Mouse (Mus musculus): Measurements from ENCODE around the gene Foxo6. TPM values are rescaled to one million over a fixed set of nuclear protein-coding genes. Genes with fewer than 3 reads are reported as not detected.

Foxo6 gene
- polyA plus RNA-seq, 1 experiment = 0.20 TPM

- Histone ChIP-seq H3K4me1 (ENCODE audit: control insufficient read depth, insufficient read depth, insufficient read length) (peaks cover 12% of the 10 kb centered on the region), H3K4me3 (ENCODE audit: extremely low read depth, insufficient read depth, insufficient read length) (no peak overlapping the region), H3K36me3 (ENCODE audit: control insufficient read depth, insufficient read depth, low read length) (no peaks in the 10 kb centered on the region), H3K27me3 (ENCODE audit: control insufficient read depth, insufficient read depth, low read length) (peaks cover 18% of the 10 kb centered on the region), H3K27ac (ENCODE audit: insufficient read depth, low read length) (no peak overlapping the region)
- TF ChIP-seq CTCF (IDR thresholded peaks at IDR 0.05; ENCODE audit: extremely low read depth, insufficient read depth, insufficient read length, insufficient replicate concordance) (no peak), POLR2A (IDR thresholded peaks at IDR 0.05; ENCODE audit: low read depth, low read length) (no peak)
- WGBS = 100% methylated on average over 1 of the region's 1 CpGs
- DNase-seq (ENCODE audit: low read depth in 1 of 2, low spot score in 2 of 2) = no peak
Measured at GRCm38 (mm10) chr4:120285730-120286129, 1.4 kb downstream of the Foxo6 start.

DNA sequence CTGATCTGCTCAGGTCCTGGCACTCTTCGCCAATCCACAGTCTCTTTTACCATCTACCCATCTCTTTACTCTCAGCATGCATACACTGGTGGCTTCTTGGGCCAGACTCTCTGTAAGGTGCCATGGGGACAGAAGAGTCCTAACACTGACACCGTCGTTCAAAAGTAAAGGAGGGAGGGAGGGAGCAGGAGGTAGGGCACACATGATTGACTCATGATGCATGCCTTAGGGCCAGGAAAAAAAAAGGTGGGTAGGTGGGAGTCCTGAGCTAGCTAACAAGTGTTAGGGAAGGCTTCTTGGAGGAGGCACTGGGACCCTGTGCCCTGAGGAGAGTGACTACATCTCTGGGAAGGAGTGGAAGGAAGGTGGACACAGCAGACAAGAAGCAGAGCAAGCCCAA is 1.9 kb downstream of the Foxo6 start:
- TF ChIP-seq CTCF (IDR thresholded peaks at IDR 0.05; ENCODE audit: extremely low read depth, insufficient read depth, insufficient read length, insufficient replicate concordance) (no peak), POLR2A (IDR thresholded peaks at IDR 0.05; ENCODE audit: low read depth, low read length) (no peak)
- 75% methylated on average over 3 of the region's 3 CpGs for WGBS
- DNase-seq (ENCODE audit: low read depth in 1 of 2, low spot score in 2 of 2) = no peak
- no peak overlapping the region for H3K27ac ChIP-seq (ENCODE audit: insufficient read depth, low read length)
- no peaks in the 10 kb centered on the region for H3K36me3 ChIP-seq (ENCODE audit: control insufficient read depth, insufficient read depth, low read length)
- H3K4me1 ChIP-seq (ENCODE audit: control insufficient read depth, insufficient read depth, insufficient read length) = peaks cover 12% of the 10 kb centered on the region
- H3K27me3 ChIP-seq (ENCODE audit: control insufficient read depth, insufficient read depth, low read length) = peaks cover 18% of the 10 kb centered on the region
- no peak overlapping the region for H3K4me3 ChIP-seq (ENCODE audit: extremely low read depth, insufficient read depth, insufficient read length)

- Histone ChIP-seq H3K4me3 (ENCODE audit: extremely low read depth, insufficient read depth, insufficient read length) (no peak overlapping the region), H3K4me1 (ENCODE audit: control insufficient read depth, insufficient read depth, insufficient read length) (peaks cover 12% of the 10 kb centered on the region), H3K27ac (ENCODE audit: insufficient read depth, low read length) (no peak overlapping the region), H3K27me3 (ENCODE audit: control insufficient read depth, insufficient read depth, low read length) (peaks cover 18% of the 10 kb centered on the region), H3K36me3 (ENCODE audit: control insufficient read depth, insufficient read depth, low read length) (no peaks in the 10 kb centered on the region)
- no peak for TF ChIP-seq CTCF (IDR thresholded peaks at IDR 0.05; ENCODE audit: extremely low read depth, insufficient read depth, insufficient read length, insufficient replicate concordance)
- TF ChIP-seq POLR2A (IDR thresholded peaks at IDR 0.05; ENCODE audit: low read depth, low read length) = no peak
- 67% methylated on average over 1 of the region's 1 CpGs for WGBS
- no peak for DNase-seq (ENCODE audit: low read depth in 1 of 2, low spot score in 2 of 2)
Measured at GRCm38 (mm10) chr4:120284187-120284586, 3.0 kb downstream of the Foxo6 start.

DNA sequence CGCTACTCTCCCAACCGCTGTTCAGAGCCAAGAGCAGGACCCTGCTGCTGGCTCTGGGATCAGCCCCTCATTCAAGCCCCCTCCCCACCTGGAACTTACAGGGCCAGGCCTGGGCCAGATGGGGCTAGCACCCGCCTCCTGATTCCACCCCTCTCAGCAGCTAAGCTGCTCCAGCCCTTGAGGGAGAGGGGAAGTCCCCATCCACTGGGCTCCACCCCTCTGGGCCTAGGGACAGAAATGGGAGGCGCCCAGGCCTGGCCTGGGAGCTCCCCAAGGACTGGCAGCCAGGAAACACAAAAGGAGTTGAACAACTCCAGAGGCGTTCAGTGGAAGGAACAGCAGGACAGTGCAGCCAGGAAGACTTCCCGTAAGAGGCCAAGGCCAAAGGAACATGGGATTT is 4.0 kb downstream of the Foxo6 start:
- Histone ChIP-seq H3K4me1 (ENCODE audit: control insufficient read depth, insufficient read depth, insufficient read length) (peaks cover 12% of the 10 kb centered on the region), H3K27ac (ENCODE audit: insufficient read depth, low read length) (no peak overlapping the region), H3K27me3 (ENCODE audit: control insufficient read depth, insufficient read depth, low read length) (peaks cover 18% of the 10 kb centered on the region), H3K4me3 (ENCODE audit: extremely low read depth, insufficient read depth, insufficient read length) (peak overlapping the region; percentile 21; the same call in 1 of the 2 replicates), H3K36me3 (ENCODE audit: control insufficient read depth, insufficient read depth, low read length) (no peaks in the 10 kb centered on the region)
- no peak for TF ChIP-seq CTCF (IDR thresholded peaks at IDR 0.05; ENCODE audit: extremely low read depth, insufficient read depth, insufficient read length, insufficient replicate concordance)
- TF ChIP-seq POLR2A (IDR thresholded peaks at IDR 0.05; ENCODE audit: low read depth, low read length) = no peak
- WGBS = 23% methylated on average over 5 of the region's 6 CpGs
- no peak for DNase-seq (ENCODE audit: low read depth in 1 of 2, low spot score in 2 of 2)

GRCm38 (mm10) chr4:120282568-120283091 is 4.5 kb downstream of the Foxo6 start:
- Histone ChIP-seq H3K4me3 (ENCODE audit: extremely low read depth, insufficient read depth, insufficient read length) (peak overlapping the region; percentile 25; the same call in 1 of the 2 replicates), H3K27me3 (ENCODE audit: control insufficient read depth, insufficient read depth, low read length) (peaks cover 17% of the 10 kb centered on the region), H3K4me1 (ENCODE audit: control insufficient read depth, insufficient read depth, insufficient read length) (peaks cover 12% of the 10 kb centered on the region), H3K36me3 (ENCODE audit: control insufficient read depth, insufficient read depth, low read length) (no peaks in the 10 kb centered on the region), H3K27ac (ENCODE audit: insufficient read depth, low read length) (no peak overlapping the region)
- TF ChIP-seq CTCF (IDR thresholded peaks at IDR 0.05; ENCODE audit: extremely low read depth, insufficient read depth, insufficient read length, insufficient replicate concordance) (no peak), POLR2A (IDR thresholded peaks at IDR 0.05; ENCODE audit: low read depth, low read length) (no peak)
- DNase-seq (ENCODE audit: low read depth in 1 of 2, low spot score in 2 of 2) = no peak
- 2% methylated on average over 44 of the region's 47 CpGs for WGBS

DNA sequence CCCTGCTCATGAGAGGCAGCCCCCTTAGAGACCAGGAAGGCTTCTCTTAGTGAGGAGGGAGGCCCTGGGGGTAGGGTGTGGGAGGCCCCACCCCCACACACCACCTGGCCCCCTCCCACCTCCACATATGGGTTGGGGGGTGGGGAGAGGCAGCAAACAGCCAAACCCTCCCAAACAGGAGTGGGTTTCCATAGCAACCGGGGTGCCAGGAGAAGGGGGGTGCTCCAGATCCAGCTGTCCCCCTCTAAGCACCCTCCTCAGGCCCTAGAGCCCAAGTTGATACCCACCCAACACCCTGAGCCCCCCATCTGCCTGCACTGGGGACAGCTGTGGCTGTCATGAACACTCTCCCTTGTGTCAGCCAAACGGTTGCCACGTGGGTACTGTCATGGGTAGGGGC is 6.1 kb downstream of the Foxo6 start:
- no peaks in the 10 kb centered on the region for H3K36me3 ChIP-seq (ENCODE audit: control insufficient read depth, insufficient read depth, low read length)
- peaks cover 6% of the 10 kb centered on the region; the same call in 1 of the 2 replicates for H3K4me1 ChIP-seq (ENCODE audit: control insufficient read depth, insufficient read depth, insufficient read length)
- H3K4me3 ChIP-seq (ENCODE audit: extremely low read depth, insufficient read depth, insufficient read length) = no peak overlapping the region
- 82% methylated on average over 3 of the region's 3 CpGs for WGBS
- no peak for DNase-seq (ENCODE audit: low read depth in 1 of 2, low spot score in 2 of 2)
- H3K27ac ChIP-seq (ENCODE audit: insufficient read depth, low read length) = no peak overlapping the region
- TF ChIP-seq POLR2A (IDR thresholded peaks at IDR 0.05; ENCODE audit: low read depth, low read length) = no peak
- TF ChIP-seq CTCF (IDR thresholded peaks at IDR 0.05; ENCODE audit: extremely low read depth, insufficient read depth, insufficient read length, insufficient replicate concordance) = no peak
- H3K27me3 ChIP-seq (ENCODE audit: control insufficient read depth, insufficient read depth, low read length) = peaks cover 6% of the 10 kb centered on the region

- Histone ChIP-seq H3K4me3 (ENCODE audit: extremely low read depth, insufficient read depth, insufficient read length) (no peak overlapping the region), H3K4me1 (ENCODE audit: control insufficient read depth, insufficient read depth, insufficient read length) (peaks cover 6% of the 10 kb centered on the region; the same call in 1 of the 2 replicates), H3K27ac (ENCODE audit: insufficient read depth, low read length) (no peak overlapping the region), H3K27me3 (ENCODE audit: control insufficient read depth, insufficient read depth, low read length) (peaks cover 6% of the 10 kb centered on the region), H3K36me3 (ENCODE audit: control insufficient read depth, insufficient read depth, low read length) (no peaks in the 10 kb centered on the region)
- TF ChIP-seq POLR2A (IDR thresholded peaks at IDR 0.05; ENCODE audit: low read depth, low read length) (no peak), CTCF (IDR thresholded peaks at IDR 0.05; ENCODE audit: extremely low read depth, insufficient read depth, insufficient read length, insufficient replicate concordance) (no peak)
- no peak for DNase-seq (ENCODE audit: low read depth in 1 of 2, low spot score in 2 of 2)
- 88% methylated on average over 12 of the region's 12 CpGs for WGBS
Measured at GRCm38 (mm10) chr4:120280432-120280831, 6.7 kb downstream of the Foxo6 start.

Measured in spleen, adult 2 months (tissue).